Mouse (Mus musculus): ENCODE results near the gene Atp6v0a1. TPM values are rescaled to one million over a fixed set of nuclear protein-coding genes. Genes with fewer than 3 reads are reported as not detected.
"Not testable (repeated sequence)": the region's sequence is repeated elsewhere in the genome, so short reads cannot be mapped to it uniquely, and the experiment has no call there.

Gene Atp6v0a1
- total RNA-seq, 2 experiments from 2014 or later, result 65.0 to 71.5 TPM

- no peak for ATAC-seq (replicated peaks; ENCODE audit: low FRiP score, low TSS enrichment, poor library complexity, severe bottlenecking)
These were observed 29.4 kb upstream of the Atp6v0a1 start for GRCm38 (mm10) chr11:100979887-100980286.

DNA sequence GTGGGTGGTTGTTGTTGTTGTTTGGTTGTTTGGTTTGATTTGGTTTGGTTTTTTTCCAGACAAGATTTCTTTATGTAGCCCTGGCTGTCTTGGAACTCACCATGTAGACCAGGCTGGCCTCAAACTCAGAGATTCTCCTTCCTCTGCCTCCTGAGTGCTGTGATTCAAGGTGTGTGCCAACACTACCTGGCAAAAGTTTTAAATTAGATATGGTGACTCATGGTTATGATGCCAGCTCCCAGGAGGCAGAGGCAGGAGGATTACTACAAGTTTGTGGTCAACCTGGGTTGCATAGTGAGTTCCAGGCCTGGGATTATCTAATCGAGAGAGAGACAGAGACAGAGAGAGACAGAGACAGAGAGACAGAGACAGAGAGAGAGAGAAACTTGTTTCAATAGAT is 28.8 kb upstream of the Atp6v0a1 start:
- ATAC-seq (replicated peaks; ENCODE audit: low FRiP score, low TSS enrichment, poor library complexity, severe bottlenecking), result no peak

DNA sequence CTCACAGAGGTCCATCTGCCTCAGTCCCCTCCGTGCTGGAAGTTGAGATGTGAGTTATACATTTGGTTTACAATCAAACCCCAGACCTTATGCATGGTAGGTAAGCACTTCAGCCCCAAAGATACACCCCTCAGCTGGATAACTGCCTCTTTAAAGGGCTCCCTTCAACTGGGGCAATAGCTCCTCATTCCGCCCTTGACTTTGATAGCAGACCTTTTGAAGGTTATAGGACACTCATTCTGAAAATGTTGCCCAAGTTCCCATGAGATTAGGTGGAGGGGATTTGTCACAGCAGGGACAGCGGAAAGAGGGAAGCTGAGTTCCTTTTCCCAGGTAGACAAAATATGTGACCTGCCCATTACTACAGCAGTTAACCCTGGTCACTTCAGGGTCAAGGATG is 28.0 kb upstream of the Atp6v0a1 start:
- ATAC-seq (replicated peaks; ENCODE audit: low FRiP score, low TSS enrichment, poor library complexity, severe bottlenecking), result no peak

- no peak for ATAC-seq (replicated peaks; ENCODE audit: low FRiP score, low TSS enrichment, poor library complexity, severe bottlenecking)
These were observed 27.2 kb upstream of the Atp6v0a1 start for GRCm38 (mm10) chr11:100982087-100982486.

- peak; percentile 88 for ATAC-seq (replicated peaks; ENCODE audit: low FRiP score, low TSS enrichment, poor library complexity, severe bottlenecking)
These were observed 26.0 kb upstream of the Atp6v0a1 start for GRCm38 (mm10) chr11:100983125-100983777.

GRCm38 (mm10) chr11:100983778-100984131 is 25.5 kb upstream of the Atp6v0a1 start:
- ATAC-seq (replicated peaks; ENCODE audit: low FRiP score, low TSS enrichment, poor library complexity, severe bottlenecking), result no peak

- ATAC-seq (replicated peaks; ENCODE audit: low FRiP score, low TSS enrichment, poor library complexity, severe bottlenecking), result no peak
These were observed 23.6 kb upstream of the Atp6v0a1 start for GRCm38 (mm10) chr11:100985607-100986006.

GRCm38 (mm10) chr11:100988674-100989073 is 20.6 kb upstream of the Atp6v0a1 start:
- no peak for ATAC-seq (replicated peaks; ENCODE audit: low FRiP score, low TSS enrichment, poor library complexity, severe bottlenecking)

DNA sequence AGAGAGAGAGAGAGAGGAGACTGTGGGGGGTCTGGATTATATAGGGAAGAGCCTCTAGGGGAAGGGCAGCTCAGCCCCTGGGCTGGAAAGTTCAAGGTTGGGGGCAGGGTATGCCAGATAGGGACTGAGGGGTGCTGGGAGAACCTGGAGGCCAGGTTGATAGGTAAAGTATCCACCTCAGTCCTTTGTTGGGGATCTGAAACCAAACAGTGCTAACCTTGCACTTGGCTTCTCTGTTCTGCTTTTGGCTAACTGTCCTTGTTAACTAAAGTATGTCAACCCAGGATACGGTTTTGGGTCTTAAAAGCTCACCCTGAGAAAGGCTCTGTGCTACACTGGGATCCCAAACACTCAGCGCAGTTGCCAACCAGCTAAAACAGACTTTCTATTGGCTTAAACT is 19.6 kb upstream of the Atp6v0a1 start:
- no peak for ATAC-seq (replicated peaks; ENCODE audit: low FRiP score, low TSS enrichment, poor library complexity, severe bottlenecking)

GRCm38 (mm10) chr11:100991027-100991534 is 18.2 kb upstream of the Atp6v0a1 start:
- no peak for ATAC-seq (replicated peaks; ENCODE audit: low FRiP score, low TSS enrichment, poor library complexity, severe bottlenecking)

DNA sequence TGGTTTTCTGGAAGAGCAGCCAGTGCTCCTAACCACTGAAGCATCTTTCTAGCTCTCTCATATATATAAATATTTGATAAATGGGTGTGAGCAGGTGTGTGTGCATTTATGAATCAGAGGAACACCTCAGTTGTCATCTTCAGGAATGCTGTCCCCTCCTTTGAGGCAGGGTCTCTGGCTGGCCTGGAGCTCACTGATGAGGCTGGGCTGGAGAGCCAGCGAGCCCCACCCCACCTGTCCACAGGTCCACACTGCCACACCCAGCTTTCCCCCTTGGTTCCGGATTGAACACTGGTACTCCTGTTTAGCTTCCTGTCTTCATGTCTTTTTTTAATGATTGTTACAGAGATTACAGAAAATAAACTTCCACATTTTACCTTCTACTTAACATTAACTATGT is 15.8 kb upstream of the Atp6v0a1 start:
- ATAC-seq (replicated peaks; ENCODE audit: low FRiP score, low TSS enrichment, poor library complexity, severe bottlenecking), result no peak

GRCm38 (mm10) chr11:100994233-100994632 is 15.0 kb upstream of the Atp6v0a1 start:
- no peak for ATAC-seq (replicated peaks; ENCODE audit: low FRiP score, low TSS enrichment, poor library complexity, severe bottlenecking)

DNA sequence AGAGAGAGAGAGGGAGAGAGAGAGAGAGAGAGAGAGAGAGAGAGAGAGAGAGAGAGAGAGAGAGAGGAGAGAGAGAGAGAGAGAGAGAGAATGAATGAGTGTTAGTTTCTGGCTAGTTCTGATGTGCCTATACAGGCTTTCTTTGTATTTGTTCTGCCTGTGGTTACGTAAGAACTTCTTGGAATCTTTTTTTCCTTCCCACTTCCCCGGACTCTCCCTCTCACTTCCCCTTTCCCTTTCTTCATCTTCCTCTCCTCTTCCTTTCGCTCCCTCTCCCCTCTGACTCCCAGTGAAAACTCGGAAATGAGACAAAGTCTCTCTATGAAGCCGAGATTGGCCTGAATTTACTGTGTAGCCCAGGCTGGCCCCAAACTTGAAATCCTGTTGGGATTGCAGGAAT is 14.6 kb upstream of the Atp6v0a1 start:
- ATAC-seq (replicated peaks; ENCODE audit: low FRiP score, low TSS enrichment, poor library complexity, severe bottlenecking), result no peak

DNA sequence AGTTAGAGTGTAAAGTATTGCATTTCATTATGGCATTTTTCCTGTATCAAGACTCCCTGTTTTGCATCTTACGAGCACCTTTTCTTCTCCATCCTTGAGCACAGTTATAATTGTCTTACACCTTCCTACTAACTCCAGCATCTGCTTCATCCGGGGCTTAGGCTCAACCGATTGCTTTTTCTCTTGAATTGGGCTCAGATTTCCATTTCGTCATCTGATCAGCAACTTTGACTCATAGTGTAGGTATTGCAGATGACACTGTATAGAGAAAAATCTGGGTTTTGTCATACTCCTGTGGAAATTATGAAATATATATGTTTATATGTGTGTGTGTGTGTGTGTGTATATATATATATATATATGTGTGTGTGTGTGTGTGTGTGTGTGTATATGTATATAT is 12.8 kb upstream of the Atp6v0a1 start:
- ATAC-seq (replicated peaks; ENCODE audit: low FRiP score, low TSS enrichment, poor library complexity, severe bottlenecking), result no peak

DNA sequence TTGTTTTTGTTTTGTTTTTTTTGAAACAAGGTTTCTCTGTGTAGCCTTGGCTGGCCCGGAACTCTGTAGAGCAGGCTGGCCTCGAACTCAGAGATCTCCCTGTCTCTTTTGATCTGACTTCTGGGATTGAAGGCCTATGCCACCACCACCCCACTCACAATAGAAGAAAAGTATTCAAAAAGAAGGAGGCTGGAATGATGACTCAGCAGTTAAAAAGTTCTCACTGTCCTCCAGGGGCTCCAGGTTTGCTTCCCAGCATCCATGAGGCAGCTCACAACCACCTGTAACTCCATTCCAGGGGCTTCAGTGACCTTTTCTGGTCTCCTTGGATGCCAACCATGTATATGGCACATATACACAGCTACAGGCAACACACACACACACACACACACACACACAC is 10.4 kb upstream of the Atp6v0a1 start:
- ATAC-seq (replicated peaks; ENCODE audit: low FRiP score, low TSS enrichment, poor library complexity, severe bottlenecking), result no peak

- ATAC-seq (replicated peaks; ENCODE audit: low FRiP score, low TSS enrichment, poor library complexity, severe bottlenecking), result no peak
These were observed 10.0 kb upstream of the Atp6v0a1 start for GRCm38 (mm10) chr11:100999254-100999653.

DNA sequence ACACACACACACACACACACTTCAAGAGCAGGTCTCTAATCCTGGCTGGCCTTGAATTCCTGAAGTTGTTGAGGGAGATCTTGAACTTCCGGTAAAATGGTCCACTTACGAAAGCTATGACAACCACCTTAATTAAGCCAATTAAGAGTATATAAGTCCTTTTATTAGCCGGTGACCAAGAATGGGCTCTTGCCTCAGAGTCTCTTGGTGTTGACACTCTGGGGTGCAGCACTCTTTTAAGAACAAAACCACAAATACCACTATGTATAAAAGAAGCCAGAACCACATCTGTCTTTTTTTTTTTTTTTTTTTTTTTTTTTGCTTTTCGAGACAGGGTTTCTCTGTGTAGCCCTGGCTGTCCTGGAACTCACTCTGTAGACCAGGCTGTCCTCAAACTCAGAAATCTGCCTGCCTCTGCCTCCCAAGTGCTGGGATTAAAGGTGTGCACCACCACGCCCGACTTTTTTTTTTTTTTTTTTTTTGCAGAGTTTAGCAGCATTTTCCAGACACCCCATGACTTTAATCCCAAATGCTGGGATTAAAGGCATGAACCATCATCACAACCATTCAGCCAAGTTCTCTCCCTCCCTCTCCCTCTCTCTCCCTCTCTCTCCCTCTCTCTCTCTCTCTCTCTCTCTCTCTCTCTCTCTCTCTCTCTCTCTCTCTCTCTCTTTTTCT is 7.2 kb upstream of the Atp6v0a1 start:
- ATAC-seq (replicated peaks; ENCODE audit: low FRiP score, low TSS enrichment, poor library complexity, severe bottlenecking), result not testable (repeated sequence)

GRCm38 (mm10) chr11:101003025-101003685 is 6.1 kb upstream of the Atp6v0a1 start:
- no peak for ATAC-seq (replicated peaks; ENCODE audit: low FRiP score, low TSS enrichment, poor library complexity, severe bottlenecking)

- ATAC-seq (replicated peaks; ENCODE audit: low FRiP score, low TSS enrichment, poor library complexity, severe bottlenecking), result no peak
These were observed 826 bp upstream of the Atp6v0a1 start for GRCm38 (mm10) chr11:101008206-101009045.

All from megakaryocyte-erythroid progenitor cell, adult 5-6 weeks (primary cell).